ENCODE assay signal across 8 mouse cellular contexts in genomic region chr14:118089806-118090392, GRCm38 (mm10). TPM values are rescaled to one million over a fixed set of nuclear protein-coding genes. Genes with fewer than 3 reads are reported as not detected.
DNase-seq lines count a peak whose midpoint lies in the region; ATAC-seq and TF ChIP-seq lines count a peak whose summit lies in the region.

No protein-coding gene starts in this region.

- TF ChIP-seq CTCF in liver, embryonic 14.5 days (IDR thresholded peaks at IDR 0.05; ENCODE audit: low read depth): no peak
- no peak for TF ChIP-seq CTCF in olfactory bulb, adult 2 months (IDR thresholded peaks at IDR 0.05; ENCODE audit: insufficient read depth, low read depth, low read length)

- peak overlapping the region; percentile 72 for H3K4me3 ChIP-seq in heart, embryonic 15.5 days
- H3K4me3 ChIP-seq in forebrain, embryonic 15.5 days: peak overlapping the region; percentile 78
- H3K4me3 ChIP-seq in liver, embryonic 14.5 days (ENCODE audit: insufficient read depth in 1 of 2, low read depth in 2 of 2, low read length in 2 of 2): peak overlapping the region; percentile 67 to 93
- H3K4me3 ChIP-seq in olfactory bulb, adult 2 months (ENCODE audit: insufficient read depth, low read depth, low read length): peak overlapping the region; percentile 84

- H3K27me3 ChIP-seq in heart, embryonic 15.5 days: no peaks in the 10 kb centered on the region
- no peaks in the 10 kb centered on the region for H3K27me3 ChIP-seq in forebrain, embryonic 15.5 days
- no peaks in the 10 kb centered on the region for H3K27me3 ChIP-seq in liver, embryonic 14.5 days (ENCODE audit: control insufficient read depth, insufficient read depth, low read length)

- H3K9me3 ChIP-seq in heart, embryonic 15.5 days (replicated peaks): no peaks in the 10 kb centered on the region
- no peaks in the 10 kb centered on the region for H3K9me3 ChIP-seq in forebrain, embryonic 15.5 days
- H3K9me3 ChIP-seq in liver, embryonic 14.5 days (ENCODE audit: control insufficient read depth, low read length): no peaks in the 10 kb centered on the region

- H3K4me2 ChIP-seq in heart, embryonic 15.5 days: peak overlapping the region; percentile 80
- peak overlapping the region; percentile 67 for H3K4me2 ChIP-seq in forebrain, embryonic 15.5 days (replicated peaks)
- H3K4me2 ChIP-seq in liver, embryonic 14.5 days (ENCODE audit: low read depth): peak overlapping the region; percentile 73

- 3% methylated on average over 18 of the region's 18 CpGs for WGBS in heart, embryonic 15.5 days
- under 1% methylated on average over 18 of the region's 18 CpGs for WGBS in forebrain, embryonic 15.5 days
- 2% methylated on average over 18 of the region's 18 CpGs for WGBS in liver, embryonic 14.5 days (ENCODE audit: insufficient replicate concordance)
- WGBS in olfactory bulb, adult 2 months: 2% methylated on average over 18 of the region's 18 CpGs

- no peaks in the 10 kb centered on the region for H3K36me3 ChIP-seq in heart, embryonic 15.5 days
- no peaks in the 10 kb centered on the region for H3K36me3 ChIP-seq in forebrain, embryonic 15.5 days
- H3K36me3 ChIP-seq in liver, embryonic 14.5 days (replicated peaks; ENCODE audit: control insufficient read depth, insufficient read depth, low read depth): no peaks in the 10 kb centered on the region

- TF ChIP-seq POLR2A in olfactory bulb, adult 2 months (IDR thresholded peaks at IDR 0.05; ENCODE audit: insufficient read depth, low read depth, low read length): no peak

- TF ChIP-seq EP300 in liver, embryonic 14.5 days (IDR thresholded peaks at IDR 0.05; ENCODE audit: low read depth): no peak

- H3K9ac ChIP-seq in heart, embryonic 15.5 days: peak overlapping the region; percentile 71
- H3K9ac ChIP-seq in forebrain, embryonic 15.5 days (replicated peaks): peak overlapping the region; percentile 67
- peak overlapping the region; percentile 38 for H3K9ac ChIP-seq in liver, embryonic 14.5 days (replicated peaks)

- H3K4me1 ChIP-seq in heart, embryonic 15.5 days (replicated peaks): no peaks in the 10 kb centered on the region
- peaks cover 11% of the 10 kb centered on the region for H3K4me1 ChIP-seq in forebrain, embryonic 15.5 days
- H3K4me1 ChIP-seq in liver, embryonic 14.5 days (replicated peaks; ENCODE audit: control insufficient read depth in 2 of 2, insufficient read depth in 2 of 2, low read length in 1 of 2): peaks cover 5 to 6% of the 10 kb centered on the region in 2 experiments; a peak in 3 of 4 replicates
- no peaks in the 10 kb centered on the region for H3K4me1 ChIP-seq in olfactory bulb, adult 2 months (ENCODE audit: control insufficient read depth, insufficient read depth, low read length)

- ATAC-seq in heart, embryonic 15.5 days (replicated peaks; ENCODE audit: insufficient number of reproducible peaks, insufficient read depth, low FRiP score, low read depth): peak; percentile 51; the same call in 1 of the 2 replicates
- peak; percentile 65 for ATAC-seq in forebrain, embryonic 15.5 days (replicated peaks)
- peak; percentile 40 for ATAC-seq in liver, embryonic 14.5 days (ENCODE audit: insufficient read depth)

- H3K27ac ChIP-seq in heart, embryonic 15.5 days: peak overlapping the region; percentile 79
- H3K27ac ChIP-seq in forebrain, embryonic 15.5 days (replicated peaks): no peak overlapping the region; the same call in none of the 2 replicates
- H3K27ac ChIP-seq in liver, embryonic 14.5 days: no peak overlapping the region
- H3K27ac ChIP-seq in olfactory bulb, adult 2 months (ENCODE audit: insufficient read depth, low read depth, low read length): no peak overlapping the region

- no peak for DNase-seq in heart, postnatal 4 days
- peak; percentile 38 for DNase-seq in NIH3T3 (ENCODE audit: low read depth)
- peak in 1 of 3 experiments; percentile 1 for DNase-seq in liver, embryonic 14.5 days (ENCODE audit: low read depth in 3 of 3, low spot score in 3 of 3)
- no peak for DNase-seq in adrenal gland, postnatal 10 days
- no peak for DNase-seq in right cerebral cortex, postnatal 4 days

RNA-seq across cellular contexts. Expression of gene Dct, which starts 37.9 kb away (rescaled TPM):
- 2.4 and 3.6 TPM in 2 replicates for polyA plus RNA-seq in heart, embryonic 15.5 days (2015; fragmentation: Nextera tagmentation; extraction: Ambion mirVana)
- 1 to 10 TPM; 5.0 to 6.0 TPM for total RNA-seq in heart, postnatal 4 days (2021)
- 7.2 and 7.3 TPM in 2 replicates for polyA plus RNA-seq in forebrain, embryonic 15.5 days (2015; fragmentation: Nextera tagmentation; extraction: Ambion mirVana)
- polyA plus RNA-seq in liver, embryonic 14.5 days (2012; rRNA removed): 0.03 and 0.04 TPM in 2 replicates
- 0.11 and 0.33 TPM in 2 replicates for polyA plus RNA-seq in liver, embryonic 14.5 days (2014; fragmentation: Nextera tagmentation; extraction: Ambion mirVana)
- polyA plus RNA-seq in olfactory bulb, adult 2 months (2012; ENCODE audit: insufficient read depth, insufficient read length, low replicate concordance, missing spikeins): not detected in 2 replicates
- total RNA-seq in adrenal gland, postnatal 10 days (2021): not detected

RNA-seq across cellular contexts. Expression of gene Tgds, which starts 42.7 kb away (rescaled TPM):
- polyA plus RNA-seq in heart, embryonic 15.5 days (2015; fragmentation: Nextera tagmentation; extraction: Ambion mirVana): 25.7 and 25.8 TPM in 2 replicates
- total RNA-seq in heart, postnatal 4 days (2021): 10 to 100 TPM; 11.8 to 13.9 TPM
- 21.4 and 23.4 TPM in 2 replicates for polyA plus RNA-seq in forebrain, embryonic 15.5 days (2015; fragmentation: Nextera tagmentation; extraction: Ambion mirVana)
- 7.3 and 9.9 TPM in 2 replicates for polyA plus RNA-seq in liver, embryonic 14.5 days (2012; rRNA removed)
- 14.2 and 15.8 TPM in 2 replicates for polyA plus RNA-seq in liver, embryonic 14.5 days (2014; fragmentation: Nextera tagmentation; extraction: Ambion mirVana)
- not detected in 2 replicates for polyA plus RNA-seq in olfactory bulb, adult 2 months (2012; ENCODE audit: insufficient read depth, insufficient read length, low replicate concordance, missing spikeins)
- total RNA-seq in adrenal gland, postnatal 10 days (2021): 10 to 100 TPM; 19.6 to 23.3 TPM

RNA-seq across cellular contexts. Expression of gene Gpr180, which starts 47.1 kb away (rescaled TPM):
- polyA plus RNA-seq in heart, embryonic 15.5 days (2015; fragmentation: Nextera tagmentation; extraction: Ambion mirVana): 35.8 and 43.7 TPM in 2 replicates
- 10 to 100 TPM; 29.2 to 32.8 TPM for total RNA-seq in heart, postnatal 4 days (2021)
- 29.0 and 29.1 TPM in 2 replicates for polyA plus RNA-seq in forebrain, embryonic 15.5 days (2015; fragmentation: Nextera tagmentation; extraction: Ambion mirVana)
- 5.8 and 6.1 TPM in 2 replicates for polyA plus RNA-seq in liver, embryonic 14.5 days (2012; rRNA removed)
- 9.6 and 9.9 TPM in 2 replicates for polyA plus RNA-seq in liver, embryonic 14.5 days (2014; fragmentation: Nextera tagmentation; extraction: Ambion mirVana)
- not detected in 2 replicates for polyA plus RNA-seq in olfactory bulb, adult 2 months (2012; ENCODE audit: insufficient read depth, insufficient read length, low replicate concordance, missing spikeins)
- 10 to 100 TPM; 26.6 to 27.0 TPM for total RNA-seq in adrenal gland, postnatal 10 days (2021)
